Mouse (Mus musculus) stomach, postnatal 0 days (tissue): ENCODE measurements around the gene Esrrg.

ENCODE experiments used
- CTCF ChIP-seq: IDR thresholded peaks from 2 replicates; pipeline ENCODE4 v1.5.1; 2016; ENCODE audit warnings: antibody characterized with exemption, low read depth, mild to moderate bottlenecking, moderate library complexity
- EP300 ChIP-seq: optimal IDR thresholded peaks from 2 replicates; pipeline ENCODE3; 2016; ENCODE audit warnings: antibody characterized with exemption

DNA sequence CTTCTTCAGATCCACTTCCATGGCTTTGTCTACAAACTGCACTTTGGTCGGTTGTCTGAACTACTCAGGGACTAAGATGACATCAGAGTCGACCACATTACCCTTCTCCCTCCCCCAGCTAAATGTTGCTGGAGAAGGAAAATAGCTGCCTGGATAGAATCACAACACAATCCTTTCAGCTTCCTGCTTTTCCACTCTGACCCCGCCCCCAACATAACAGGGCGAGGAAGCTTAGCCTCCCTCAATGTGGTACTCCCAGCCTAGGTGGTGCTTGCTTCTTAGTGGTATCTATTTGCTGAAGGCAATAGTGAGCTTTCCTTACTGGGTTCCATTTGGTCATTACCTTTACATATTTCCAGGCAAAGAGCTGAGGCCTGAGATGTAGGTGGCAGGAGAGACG, 3.3 kb downstream of the Esrrg start:
- TF ChIP-seq CTCF, result no peak
- no peak for TF ChIP-seq EP300
